Mouse (Mus musculus) monocyte, adult 5-6 weeks (primary cell): ENCODE measurements around the gene Kcne3. TPM values are rescaled to one million over a fixed set of nuclear protein-coding genes. Genes with fewer than 3 reads are reported as not detected.
A peak's percentile ranks its signal among the peaks of the same experiment; 100 is the strongest.

Experiments used
- ATAC-seq: fragments of 153-309, 156-312 bp; replicated peaks from 2 replicates; pipeline ENCODE4 v1.8.0; 2017; ENCODE audit warnings: mild to moderate bottlenecking; ENCODE audit not compliant: low TSS enrichment, insufficient number of reproducible peaks, severe bottlenecking, poor library complexity, low FRiP score
- total RNA-seq: library from RNA; stranded (forward); fragments of 200-1000, 200-491, 200-594 nt; gene quantifications from 3 replicates; pipeline ENCODE4 v1.2.3, GENCODE M21; 2017

Gene Kcne3
- 0.43 to 1.1 TPM (median 0.87 TPM) in 3 replicates for total RNA-seq

GRCm38 (mm10) chr7:100176269-100176668 is at the start of gene Kcne3:
Gene Kcne3, plus strand, starts transcription at chr7:100176502.
- 0 out of 2 replicates have a peak, but pooled peaks have one; percentile 20 for ATAC-seq

GRCm38 (mm10) chr7:100126514-100126913 is 49.8 kb upstream of the Kcne3 start:
- no peak for ATAC-seq

- no peak; the same call in 1 of the 2 replicates for ATAC-seq
Observed at GRCm38 (mm10) chr7:100128262-100129041, 47.9 kb upstream of the Kcne3 start.

- no peak for ATAC-seq
Observed at GRCm38 (mm10) chr7:100130592-100130991, 45.7 kb upstream of the Kcne3 start.

- ATAC-seq, result no peak
Observed at GRCm38 (mm10) chr7:100132379-100132778, 43.9 kb upstream of the Kcne3 start.

- no peak for ATAC-seq
Observed at GRCm38 (mm10) chr7:100137038-100137437, 39.3 kb upstream of the Kcne3 start.

GRCm38 (mm10) chr7:100138075-100138474 is 38.2 kb upstream of the Kcne3 start:
- no peak for ATAC-seq

- ATAC-seq, result no peak
Observed at GRCm38 (mm10) chr7:100140591-100140990, 35.7 kb upstream of the Kcne3 start.

GRCm38 (mm10) chr7:100148586-100148985 is 27.7 kb upstream of the Kcne3 start:
- no peak for ATAC-seq

GRCm38 (mm10) chr7:100150086-100150485 is 26.2 kb upstream of the Kcne3 start:
- ATAC-seq, result no peak

- ATAC-seq, result no peak
Observed at GRCm38 (mm10) chr7:100150626-100151025, 25.7 kb upstream of the Kcne3 start.

GRCm38 (mm10) chr7:100157669-100158068 is 18.6 kb upstream of the Kcne3 start:
- ATAC-seq, result peak; percentile 44; the same call in 1 of the 2 replicates

GRCm38 (mm10) chr7:100159105-100159841 is 17.0 kb upstream of the Kcne3 start, which contains the start of gene Lipt2:
Gene Lipt2, plus strand, starts transcription at chr7:100159277.
- peak; percentile 82 for ATAC-seq

GRCm38 (mm10) chr7:100160006-100160405 is 16.3 kb upstream of the Kcne3 start:
- no peak for ATAC-seq

- ATAC-seq, result no peak
Observed at GRCm38 (mm10) chr7:100163506-100163905, 12.8 kb upstream of the Kcne3 start.

GRCm38 (mm10) chr7:100168654-100169053 is 7.6 kb upstream of the Kcne3 start:
- ATAC-seq, result no peak

- no peak for ATAC-seq
Observed at GRCm38 (mm10) chr7:100170756-100171155, 5.5 kb upstream of the Kcne3 start.

- peak; percentile 60 for ATAC-seq
Observed at GRCm38 (mm10) chr7:100178016-100178890, 2.0 kb downstream of the Kcne3 start.

GRCm38 (mm10) chr7:100178891-100179233 is 2.6 kb downstream of the Kcne3 start:
- no peak for ATAC-seq
